Mouse (Mus musculus) layer of hippocampus, postnatal 10 days (tissue): ENCODE data around the gene Foxf2. TPM values are rescaled to one million over a fixed set of nuclear protein-coding genes. Genes with fewer than 3 reads are reported as not detected.

Experiments
- DNase-seq, 2 experiments: peaks; one replicate each; pipeline ENCODE4 v3.0.0; 2021; ENCODE audit warnings: low spot score in 2 of 2
- microRNA-seq, 2 experiments: library from miRNA; unstranded; fragments of <30 nt; microRNA quantifications; one replicate each; pipeline ENCODE4 v1.2.0; 2021
- total RNA-seq, 2 experiments: library from RNA; stranded (reverse); gene quantifications; 2 replicates each; pipeline ENCODE4 v1.2.3; 2021

The Foxf2 gene
- total RNA-seq, 2 experiments from 2014 or later, result 9.9 to 10.6 TPM

GRCm38 (mm10) chr13:31667919-31668524 is 42.4 kb downstream of the Foxf2 start:
- no peak for DNase-seq

- no peak for DNase-seq
Measured at GRCm38 (mm10) chr13:31672093-31672492, 46.5 kb downstream of the Foxf2 start.

Small RNA genes lying within 50 kb of the gene (microRNA-seq; reads per million reads assigned to microRNA genes)
- 0 reads per million in 2 experiments for gene Gm27516

Other genes starting within 250 kb of the Foxf2 start
- 1 to 10 TPM; 4.1 to 4.4 TPM for gene Foxq1, start 69.7 kb upstream of the Foxf2 start, total RNA-seq
- gene A530084C06Rik, start 66.5 kb upstream of the Foxf2 start, total RNA-seq, result 1 to 10 TPM; 1.2 TPM
- gene Foxc1, start 180.8 kb downstream of the Foxf2 start, total RNA-seq, result 1 to 10 TPM; 5.6 to 6.2 TPM